Mouse (Mus musculus) ES-CJ7 (cell line): ENCODE measurements around the gene Olfr266.

Source experiments
- DNase-seq: peaks from one replicate; pipeline ENCODE4 v3.0.0; 2011; ENCODE audit warnings: low read depth, low spot score

The Olfr266 gene

DNA sequence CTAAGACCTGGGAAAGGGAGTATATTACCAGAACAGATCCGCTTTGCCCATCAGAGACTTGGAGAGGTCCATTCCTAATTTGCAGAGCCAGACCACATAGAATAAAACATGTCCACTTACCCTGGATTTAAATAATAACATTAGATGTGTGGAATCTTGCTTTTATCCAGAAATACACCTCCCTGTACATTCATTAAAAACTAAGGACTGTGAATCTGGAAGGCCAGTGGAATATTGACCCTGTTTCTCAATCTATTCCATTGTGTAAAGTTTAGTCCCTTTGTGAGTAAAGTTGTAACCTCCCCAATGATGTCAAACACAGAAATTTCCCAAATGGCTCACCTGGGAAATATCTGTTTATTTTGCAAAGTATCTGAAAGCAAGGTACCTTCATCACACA is at the start of gene Olfr266:
TSS of gene Olfr266 (minus strand) at position 101 of the 400 bp plus-strand sequence.
- no peak for DNase-seq

DNA sequence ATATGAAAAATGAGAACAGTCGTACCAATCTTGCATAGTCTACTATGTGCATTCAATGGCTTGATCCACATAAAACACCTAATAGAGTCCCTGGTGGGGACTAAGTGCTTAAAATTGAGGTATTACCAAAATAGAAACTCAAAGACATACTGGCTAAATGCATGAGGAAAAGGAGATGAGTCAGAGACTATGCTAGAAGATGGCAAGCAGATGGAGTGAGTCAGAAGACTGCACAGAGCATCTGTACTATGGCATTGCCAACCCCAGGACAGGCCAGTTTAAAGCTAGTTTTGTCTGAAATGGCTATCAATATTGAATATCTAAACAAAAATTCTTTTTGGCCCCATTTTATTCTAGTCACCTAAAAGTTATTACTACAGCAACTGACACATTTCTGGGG is 49.5 kb upstream of the Olfr266 start:
- DNase-seq, result no peak

DNA sequence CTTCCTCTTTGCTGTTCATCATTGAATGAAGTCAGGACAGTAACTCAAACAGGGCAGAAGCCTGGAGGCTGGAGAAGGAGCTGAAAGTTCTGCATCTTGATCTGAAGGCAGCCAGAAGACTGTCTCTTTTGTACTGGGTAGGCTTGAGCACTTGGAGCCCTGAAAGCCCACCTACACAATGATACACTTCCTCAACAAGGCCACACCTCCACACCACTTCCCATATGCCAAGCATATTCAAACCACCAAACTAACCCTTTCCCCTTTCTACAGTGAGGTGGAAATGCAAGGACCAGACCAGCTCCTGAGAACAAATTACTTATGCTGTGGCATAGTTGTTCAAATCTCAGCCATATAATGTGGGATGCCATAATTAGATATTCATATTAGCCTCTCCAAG is 46.8 kb upstream of the Olfr266 start:
- DNase-seq, result no peak

DNA sequence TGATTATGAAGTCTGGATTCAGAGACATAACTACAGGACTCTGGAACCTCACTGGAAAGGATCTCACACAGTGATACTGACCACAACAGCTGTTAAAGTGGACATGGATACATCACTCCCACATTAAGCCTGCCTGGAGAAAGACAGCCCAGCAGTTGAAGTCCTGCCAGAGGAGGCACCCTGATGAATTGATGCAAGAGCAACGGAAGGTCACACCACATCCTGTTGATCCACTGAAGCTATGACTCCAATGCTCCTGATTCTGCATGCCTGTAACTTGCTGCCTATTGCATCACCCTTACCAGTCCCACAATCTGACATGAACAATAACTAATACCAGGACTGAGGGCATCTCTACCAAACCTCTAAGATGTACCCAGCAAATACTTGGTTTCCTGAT is 6.0 kb upstream of the Olfr266 start:
- no peak for DNase-seq

DNA sequence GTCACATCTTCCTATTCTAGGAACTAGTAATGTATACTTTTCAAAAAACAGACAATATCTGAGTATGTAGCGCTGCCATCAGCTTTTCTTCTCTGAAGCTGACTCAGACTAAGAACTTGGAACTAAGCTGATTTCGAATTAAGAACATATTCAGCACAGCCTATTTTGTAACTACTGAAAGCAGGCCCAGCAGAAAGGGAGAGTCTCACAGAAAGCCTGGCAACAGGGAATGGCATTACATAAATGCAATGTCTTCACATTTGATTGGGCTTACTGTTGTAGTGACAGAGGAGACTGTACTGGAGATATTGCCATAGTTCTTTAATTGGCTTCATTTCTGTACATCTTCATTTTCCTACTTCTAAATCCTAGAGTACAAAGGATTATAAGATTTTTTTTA is 8.4 kb downstream of the Olfr266 start:
- DNase-seq, result no peak

DNA sequence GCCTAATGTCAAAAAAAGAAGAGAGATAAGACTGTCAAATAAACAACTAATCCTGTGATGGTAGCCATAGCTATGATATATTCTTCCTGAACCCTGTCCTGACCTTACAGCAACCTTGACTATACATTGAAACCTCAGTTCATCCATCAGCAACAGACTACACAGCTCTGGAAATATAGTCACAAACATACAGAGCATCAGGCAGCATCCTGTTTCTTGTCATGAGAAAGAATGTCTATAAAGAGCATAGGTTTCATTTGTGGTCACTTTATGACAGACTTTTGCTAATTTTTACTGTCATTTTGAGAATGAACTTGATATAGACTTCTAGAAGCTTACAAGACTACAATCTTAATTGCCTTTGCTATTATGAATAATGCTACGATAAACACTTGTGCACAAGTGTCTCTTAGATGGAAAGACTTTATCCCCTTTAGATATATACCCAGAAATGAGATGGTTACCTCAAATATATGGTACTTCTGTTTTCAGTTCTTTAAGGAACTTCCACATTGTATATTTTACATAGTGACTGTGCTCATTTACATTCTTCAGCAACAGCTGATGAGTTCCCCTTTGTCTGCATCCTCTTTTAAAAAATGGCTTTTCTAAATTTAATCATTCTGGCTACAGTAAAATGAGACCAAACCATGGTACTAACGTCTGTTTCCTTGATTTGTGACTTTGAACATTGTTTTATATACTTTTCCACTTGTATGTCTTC is 17.0 kb downstream of the Olfr266 start:
- no peak for DNase-seq

DNA sequence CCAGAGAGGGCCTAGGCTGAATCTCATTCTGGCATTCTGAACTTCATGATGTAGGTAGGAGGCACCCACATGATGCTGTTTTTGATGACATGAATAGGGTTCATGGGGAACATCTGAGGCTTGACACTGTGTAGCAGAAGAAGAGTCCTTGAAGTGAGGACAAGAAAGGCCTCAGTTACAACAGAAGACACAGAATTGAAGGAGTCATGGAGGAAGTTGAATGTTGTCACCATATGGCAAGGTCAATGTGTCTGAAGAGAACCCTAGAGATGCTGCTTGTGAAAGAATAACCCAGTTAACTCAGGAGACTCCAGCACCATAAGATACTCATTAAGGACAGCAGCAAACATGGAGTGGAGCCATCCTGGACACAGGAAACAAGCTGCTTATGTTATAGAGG is 28.0 kb downstream of the Olfr266 start:
- DNase-seq, result no peak

DNA sequence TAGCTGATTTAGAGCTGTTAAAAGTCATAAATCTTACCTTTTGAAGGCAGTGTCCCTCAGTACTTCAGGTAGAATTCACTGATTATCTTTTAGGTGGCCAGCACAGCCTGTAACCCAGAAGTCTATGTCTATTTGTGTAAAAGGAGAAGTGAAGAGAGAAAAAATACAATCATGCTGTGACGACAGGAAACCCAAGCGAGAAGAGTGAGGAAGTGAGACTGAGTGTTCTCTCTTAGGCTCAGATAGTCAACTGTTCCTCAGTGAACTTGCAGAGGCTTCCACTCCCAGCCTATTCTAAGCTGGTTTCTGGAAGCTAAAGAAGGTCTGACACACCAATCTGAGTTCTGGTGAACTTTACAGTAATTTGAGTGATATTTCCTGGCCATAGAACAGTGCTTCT is 36.2 kb downstream of the Olfr266 start, which contains the start of gene Cd53:
TSS of gene Cd53 (minus strand) at position 220 of the 400 bp plus-strand sequence.
- no peak for DNase-seq

DNA sequence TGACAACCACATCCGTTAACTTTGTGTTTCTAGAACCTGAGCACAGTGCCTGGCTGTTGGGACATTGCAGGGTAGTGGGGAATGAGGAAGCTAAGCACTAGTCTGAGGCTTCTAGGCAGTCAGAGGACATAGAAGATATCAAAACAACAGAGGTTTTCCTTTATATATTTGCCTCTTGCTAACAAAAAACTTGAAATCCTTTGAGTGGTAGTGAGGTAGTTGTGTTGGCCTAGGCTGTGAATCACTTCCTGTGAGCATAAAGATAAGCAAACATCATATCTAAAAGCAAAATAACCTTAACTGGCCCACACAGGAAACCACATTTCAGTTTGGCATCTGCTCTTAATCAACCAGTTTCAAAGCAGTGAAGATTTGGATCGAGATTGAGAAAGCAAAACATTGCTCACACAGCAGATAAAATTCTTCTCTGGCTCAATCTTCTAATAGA is 37.6 kb downstream of the Olfr266 start:
- no peak for DNase-seq

DNA sequence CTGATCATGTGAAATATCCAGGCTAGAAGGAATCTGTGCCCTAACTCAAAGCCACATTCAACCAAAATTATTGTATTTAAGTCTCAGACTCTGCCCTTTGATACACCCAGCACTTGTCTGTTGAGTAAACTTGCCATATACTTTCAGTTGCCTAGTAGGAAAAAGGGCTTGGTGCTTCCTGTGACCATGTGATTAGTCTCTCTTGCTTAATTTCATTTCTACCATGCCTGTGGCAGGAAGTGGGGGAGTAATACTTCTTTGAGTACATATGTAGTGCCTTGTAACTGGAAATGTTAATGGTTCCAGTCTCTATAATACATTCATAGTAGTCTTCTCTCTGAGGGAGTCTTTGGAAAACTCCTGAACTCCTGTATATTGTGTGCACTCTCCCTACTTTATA is 38.1 kb downstream of the Olfr266 start:
- DNase-seq, result no peak

DNA sequence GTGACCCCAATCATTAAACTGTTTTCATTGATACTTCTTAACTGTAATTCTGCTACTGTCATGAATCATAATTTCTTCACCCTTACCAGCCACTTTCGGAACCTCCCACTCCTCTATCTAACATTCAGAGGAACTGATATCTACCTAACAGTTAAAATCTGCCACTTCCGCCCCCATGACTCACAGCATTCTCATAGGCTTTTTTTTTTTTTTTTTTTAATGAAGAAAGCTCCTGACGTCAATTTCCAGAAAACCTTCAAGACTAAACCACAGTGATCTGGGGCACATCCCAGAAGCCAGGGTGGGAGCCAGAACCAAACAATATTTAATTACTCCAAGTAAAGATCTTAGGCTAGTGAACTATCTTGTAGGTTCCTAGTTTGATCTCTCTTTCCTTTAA is 41.0 kb downstream of the Olfr266 start:
- no peak for DNase-seq

DNA sequence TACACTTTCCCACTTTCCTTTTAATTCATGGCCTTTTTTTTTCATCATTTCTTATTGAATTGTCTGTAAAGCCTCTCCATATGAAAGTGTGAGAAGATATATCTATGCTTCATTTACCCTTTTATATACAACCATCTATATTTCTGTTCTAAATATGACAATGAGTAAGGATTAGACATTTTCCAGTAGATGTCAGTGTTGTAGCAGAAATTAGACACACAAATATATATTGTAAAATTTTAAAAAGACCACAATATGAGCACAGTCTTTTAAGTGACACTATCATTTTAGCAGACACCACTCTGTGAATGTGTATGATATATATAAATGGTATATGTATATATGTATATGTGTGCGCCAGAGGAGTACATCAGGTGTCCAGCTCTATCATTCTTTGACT is 54.3 kb downstream of the Olfr266 start:
- no peak for DNase-seq
